Mouse (Mus musculus): ENCODE measurements at regions not wholly inside any gene's neighbourhood (a gene's known extent, or its start where the extent isn't known, plus 50 kb on each side); places are given as distances from the start of the nearest gene placed in this dataset.

DNA sequence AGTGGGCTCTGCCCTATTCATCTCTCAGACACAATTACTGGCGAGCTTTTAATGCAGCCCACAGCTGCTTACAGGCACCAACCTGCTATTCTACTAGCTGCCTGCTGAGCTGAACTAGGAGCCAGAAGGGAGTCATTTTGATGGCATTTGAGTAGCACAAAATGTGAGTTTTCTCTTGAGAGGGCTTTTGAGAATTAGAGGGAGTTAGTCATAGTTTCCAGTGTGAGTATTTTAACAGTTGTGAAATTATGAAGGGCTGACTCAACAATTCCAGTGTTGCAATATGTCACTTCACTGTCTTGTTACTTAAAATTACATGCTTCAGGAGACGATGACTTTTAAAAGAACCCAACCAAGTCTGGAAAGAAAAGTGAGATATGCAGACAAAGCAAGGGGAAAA lies 54.4 kb upstream of the Ly86 start:
- intact Hi-C loops (cut with DNase I) = loop anchor here (1.0 to 5.0 kb wide), 3 partner anchors 93 to 398 kb away; no protein-coding TSS in a partner anchor
- DNase-seq (ENCODE audit: low spot score in 2 of 2) = peak; percentile 16 to 84

DNA sequence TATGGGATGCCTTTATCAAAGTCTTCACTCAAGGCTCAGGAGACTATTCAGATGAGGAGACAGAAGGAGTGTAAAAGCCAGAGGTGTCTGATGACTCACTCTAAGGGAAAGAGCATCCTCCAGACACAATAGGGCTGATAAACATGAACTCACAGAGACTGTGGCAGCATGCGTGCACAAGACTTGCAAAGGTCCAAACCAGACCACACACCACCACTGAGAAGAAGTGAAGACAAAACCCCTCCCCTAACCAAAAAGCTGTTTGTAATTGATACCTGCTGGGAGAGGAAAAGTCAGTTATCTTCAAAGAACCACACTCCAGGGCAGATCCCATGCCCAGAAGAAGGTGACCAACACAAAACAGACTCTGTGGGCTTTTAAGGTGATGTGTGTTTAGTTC lies 56.0 kb upstream of the Ly86 start:
- intact Hi-C loops (cut with DNase I) = no loop called here
- no peak for DNase-seq (ENCODE audit: low spot score in 2 of 2)

DNA sequence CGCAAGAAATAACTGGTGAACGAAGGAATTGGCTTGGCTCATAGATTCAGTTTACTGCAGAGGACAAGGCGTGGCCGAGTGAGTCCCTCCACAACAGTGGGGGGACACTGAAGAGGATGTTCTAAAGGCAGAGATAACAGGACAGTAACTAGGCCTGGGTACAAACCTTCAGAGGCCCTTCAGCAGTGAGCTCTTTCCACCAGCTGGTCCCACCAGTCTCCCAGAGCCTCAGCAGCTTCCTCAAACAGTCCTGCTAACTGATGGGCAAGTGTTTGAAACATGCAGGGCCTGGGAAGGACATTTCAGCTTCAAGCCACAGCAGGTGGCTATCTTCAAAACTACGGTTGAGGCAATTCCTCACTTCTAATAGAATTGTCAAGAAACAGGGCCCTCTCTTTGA lies 62.5 kb upstream of the Ly86 start:
- DNase-seq (ENCODE audit: low spot score in 2 of 2) = no peak
- intact Hi-C loops (cut with DNase I) = no loop called here

DNA sequence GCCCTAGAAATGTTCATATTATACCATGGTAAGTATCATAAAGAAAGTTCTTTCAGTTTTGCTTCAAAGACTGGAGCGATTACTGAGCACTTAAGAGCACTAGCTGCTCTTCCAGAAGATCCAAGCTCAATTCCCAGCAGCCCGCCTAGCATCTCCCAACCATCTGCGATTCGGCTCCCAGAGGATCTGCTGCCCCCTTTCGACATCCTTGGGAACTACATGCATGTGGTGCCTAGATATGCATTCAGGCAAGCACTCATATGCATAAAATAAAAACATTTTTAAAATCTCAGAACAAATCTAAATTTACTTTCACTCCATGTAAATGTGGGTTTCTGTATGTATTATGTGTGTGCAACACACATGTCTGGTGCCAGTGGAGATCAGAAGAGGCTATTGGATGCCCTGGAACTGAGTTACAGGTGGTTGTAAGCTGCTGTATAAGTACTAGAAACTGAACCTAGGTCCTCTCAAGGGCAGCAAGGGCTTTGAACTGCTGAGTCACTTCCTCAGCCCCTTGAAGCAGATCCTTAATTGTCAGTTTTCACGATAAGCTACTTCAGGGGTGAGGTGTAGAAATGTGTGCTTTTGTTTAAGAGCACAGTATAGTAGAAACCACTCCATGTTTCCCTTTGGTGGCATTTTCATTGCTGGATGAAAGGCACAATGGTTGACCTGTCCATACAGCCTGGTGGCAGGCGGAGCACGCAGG lies 65.8 kb upstream of the Ly86 start:
- no peak for DNase-seq (ENCODE audit: low spot score in 2 of 2)
- intact Hi-C loops (cut with DNase I) = no loop called here

DNA sequence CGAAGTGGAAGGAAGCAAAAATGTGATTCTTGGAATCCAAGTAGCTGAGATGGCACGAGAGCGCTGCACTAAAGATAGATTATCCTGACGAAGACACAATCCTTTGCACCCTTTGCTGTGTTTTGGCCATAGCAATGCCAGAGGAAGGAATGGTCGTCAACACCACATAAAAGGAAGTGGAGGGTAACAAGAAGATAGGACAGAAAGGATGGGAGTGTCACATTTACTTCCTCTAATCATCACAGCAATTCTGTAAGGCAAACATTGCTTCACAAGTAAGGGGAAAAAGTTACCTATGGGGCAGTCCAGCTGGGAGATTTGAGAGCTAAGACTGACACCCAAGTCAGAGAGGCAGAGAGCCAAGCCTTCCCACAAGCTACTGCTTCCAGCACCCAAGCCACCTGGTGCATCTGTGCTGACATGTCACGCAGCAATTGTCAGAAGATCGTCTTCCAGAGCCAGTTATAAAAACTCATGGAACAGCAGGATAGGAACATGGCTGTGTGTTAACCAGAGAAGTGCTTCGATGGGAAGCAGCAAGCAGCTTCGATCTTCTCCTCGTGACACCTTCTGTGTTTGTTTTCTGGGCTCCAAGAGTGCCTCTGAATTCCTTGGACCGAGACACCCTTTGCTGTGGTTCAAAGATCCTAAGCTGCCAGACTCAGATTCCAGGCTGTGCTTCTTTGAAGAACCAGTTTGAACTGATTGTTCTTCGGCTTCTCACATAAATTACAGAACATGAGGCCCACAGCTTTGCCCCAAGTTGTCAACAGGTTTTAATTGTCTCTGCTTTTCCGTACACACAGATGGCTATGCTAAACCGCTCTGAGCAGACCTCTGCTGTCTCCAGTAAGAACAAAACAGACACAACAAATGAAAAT lies 95.2 kb upstream of the Ly86 start:
- intact Hi-C loops (cut with DNase I) = no loop called here
- DNase-seq (ENCODE audit: low spot score in 2 of 2) = peak in 1 of 2 experiments; percentile 30

DNA sequence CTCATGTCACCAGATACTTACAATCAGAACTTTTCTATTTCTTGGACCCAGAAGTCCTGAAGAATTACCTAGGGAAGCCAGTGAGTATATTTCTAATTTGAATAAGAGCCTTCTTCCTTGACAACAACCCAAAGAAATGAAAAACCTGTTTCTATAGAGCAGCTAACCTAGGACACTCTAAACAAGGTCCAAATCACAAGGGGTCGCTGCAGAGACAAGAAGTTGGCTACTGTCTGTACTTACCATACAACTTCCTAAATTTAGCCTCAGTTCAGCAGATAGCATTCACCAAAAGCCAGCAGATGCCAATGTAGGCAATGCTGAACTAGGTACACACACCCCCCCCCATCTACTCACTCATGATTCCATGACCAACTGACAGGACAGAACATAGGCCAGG lies 96.3 kb upstream of the Ly86 start:
- intact Hi-C loops (cut with DNase I) = no loop called here
- no peak for DNase-seq (ENCODE audit: low spot score in 2 of 2)

DNA sequence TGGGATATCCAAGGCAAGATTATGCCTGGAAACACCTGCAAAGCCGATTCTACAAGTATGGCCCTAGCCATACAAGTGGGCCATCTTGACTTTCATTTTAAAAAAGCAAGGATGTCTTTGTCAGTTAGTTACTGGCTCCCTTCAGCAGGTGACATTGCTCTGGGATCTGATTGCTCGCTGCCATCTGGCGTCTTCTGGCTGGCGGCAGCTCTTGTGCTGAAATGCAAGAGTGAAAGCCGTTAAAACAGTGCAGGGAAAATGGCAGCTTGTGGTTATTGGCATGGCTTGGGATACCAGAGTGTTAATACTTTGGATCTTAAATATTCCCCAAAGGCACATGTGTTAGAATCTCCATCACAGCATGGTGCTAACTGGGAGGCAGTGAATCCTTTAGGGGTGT lies 105.0 kb upstream of the Ly86 start:
- DNase-seq (ENCODE audit: low spot score in 2 of 2) = peak in 1 of 2 experiments; percentile 23
- intact Hi-C loops (cut with DNase I) = no loop called here

DNA sequence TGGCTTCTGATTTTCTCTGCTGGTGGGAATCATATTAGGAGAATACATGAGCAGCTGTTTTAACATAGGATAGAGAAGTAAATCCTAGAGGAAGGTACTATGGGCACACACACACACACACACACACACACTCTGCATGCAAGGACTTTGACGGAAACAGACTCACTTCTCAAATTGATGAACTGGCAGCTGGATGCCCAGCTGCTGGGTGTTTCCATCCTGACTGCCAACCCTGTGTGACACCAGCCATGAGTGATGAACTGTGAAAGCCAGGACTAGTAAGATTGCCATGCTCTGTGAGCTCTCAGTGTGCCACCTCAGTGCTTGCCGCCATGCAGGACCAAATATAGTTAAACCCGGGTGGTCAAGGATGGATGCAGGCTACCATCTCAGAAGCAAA lies 107.7 kb upstream of the Ly86 start:
- intact Hi-C loops (cut with DNase I) = no loop called here
- no peak for DNase-seq (ENCODE audit: low spot score in 2 of 2)

DNA sequence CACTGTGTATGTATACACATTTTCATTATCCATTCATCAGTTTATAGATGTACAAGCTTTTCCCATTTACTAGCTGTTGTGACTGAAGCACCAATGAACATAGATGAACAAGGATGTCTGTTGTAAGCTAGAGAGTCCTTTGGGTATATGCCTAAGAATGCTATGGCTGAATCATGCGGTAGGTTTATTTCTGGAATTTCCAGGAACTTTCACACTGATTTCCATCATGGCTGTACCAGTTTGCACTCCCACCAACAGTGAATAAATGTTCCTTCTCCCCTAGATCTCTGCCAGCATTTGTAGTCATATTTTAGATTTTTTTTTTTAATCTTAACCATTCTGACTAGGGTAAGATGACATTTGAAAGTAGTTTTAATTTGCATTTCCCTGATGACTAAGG lies 119.2 kb upstream of the Ly86 start:
- peak; percentile 17 to 90 for DNase-seq (ENCODE audit: low spot score in 2 of 2)
- intact Hi-C loops (cut with DNase I) = loop anchor here (1.0 to 2.0 kb wide), 2 partner anchors 91 to 333 kb away; no protein-coding TSS in a partner anchor

DNA sequence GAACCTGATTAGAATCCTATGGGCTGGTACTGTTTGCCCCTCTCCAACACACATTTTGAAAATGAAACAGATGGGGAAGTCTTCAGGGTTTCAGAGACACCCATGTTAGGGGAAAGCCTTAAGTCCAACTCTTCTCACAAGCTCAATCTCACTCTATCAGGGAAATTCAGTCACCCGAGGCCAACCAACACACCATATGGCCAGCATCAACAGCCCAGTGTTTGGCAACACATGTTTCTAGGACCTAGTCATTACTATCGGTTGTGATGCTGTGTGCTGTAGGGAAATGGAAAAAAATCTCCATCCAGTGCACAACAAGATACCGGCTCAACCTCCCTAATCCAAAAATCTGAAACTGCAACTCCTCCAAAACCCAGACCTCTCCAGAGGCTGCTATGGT lies 124.6 kb upstream of the Ly86 start:
- intact Hi-C loops (cut with DNase I) = no loop called here
- DNase-seq (ENCODE audit: low spot score in 2 of 2) = no peak

DNA sequence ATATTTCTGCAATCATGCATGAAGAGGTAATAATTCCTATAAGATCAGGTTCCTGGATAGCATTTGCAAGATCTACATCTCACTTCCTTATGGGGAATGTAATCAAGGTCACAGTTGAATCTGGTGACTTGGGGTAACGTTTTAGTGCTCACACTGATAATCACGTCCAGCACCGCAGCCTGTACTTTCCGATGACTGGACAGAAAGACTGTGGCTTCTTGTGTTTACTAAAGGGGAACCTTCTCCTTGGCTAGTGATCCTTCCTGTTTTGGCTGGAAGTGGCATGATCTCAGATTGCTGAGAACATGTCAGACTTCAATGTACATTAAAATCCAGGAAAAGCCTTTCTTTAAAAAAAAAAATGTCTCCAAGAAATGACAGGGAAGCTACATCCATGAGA lies 126.4 kb upstream of the Ly86 start:
- no peak for DNase-seq (ENCODE audit: low spot score in 2 of 2)
- intact Hi-C loops (cut with DNase I) = no loop called here

DNA sequence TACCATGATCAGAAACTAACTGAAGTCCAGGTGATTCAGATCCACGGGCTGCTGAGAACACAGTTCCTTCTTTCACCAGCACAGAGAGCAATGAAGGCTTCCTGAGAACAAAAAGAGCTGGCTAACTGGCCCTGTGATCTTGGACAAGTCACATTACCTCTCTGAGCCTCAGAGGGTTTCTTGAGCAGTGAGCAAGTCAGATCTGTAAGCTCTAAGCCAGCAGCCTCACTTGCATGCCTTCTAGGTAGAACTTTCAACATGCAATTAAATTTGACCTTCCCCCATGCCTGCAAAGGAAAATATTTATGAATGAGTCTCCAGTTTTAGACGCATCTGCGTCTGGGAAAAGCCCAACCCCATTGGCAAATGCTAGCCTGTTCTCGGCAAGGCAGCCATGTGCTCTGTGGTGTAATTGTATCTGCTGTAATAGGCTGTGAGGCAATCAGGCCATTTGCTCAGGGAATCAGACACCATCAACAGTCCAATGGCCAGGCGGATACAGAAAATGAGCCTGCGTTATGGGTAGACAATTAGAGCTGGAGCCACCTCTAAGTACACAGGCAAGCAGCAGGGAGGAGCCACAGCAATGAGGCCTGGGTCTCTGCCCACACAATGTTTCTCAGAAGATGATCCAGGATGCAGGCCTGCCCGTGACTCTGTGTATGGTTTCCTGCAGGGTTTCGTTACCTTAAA lies 130.3 kb upstream of the Ly86 start:
- intact Hi-C loops (cut with DNase I) = no loop called here
- DNase-seq (ENCODE audit: low spot score in 2 of 2) = no peak

DNA sequence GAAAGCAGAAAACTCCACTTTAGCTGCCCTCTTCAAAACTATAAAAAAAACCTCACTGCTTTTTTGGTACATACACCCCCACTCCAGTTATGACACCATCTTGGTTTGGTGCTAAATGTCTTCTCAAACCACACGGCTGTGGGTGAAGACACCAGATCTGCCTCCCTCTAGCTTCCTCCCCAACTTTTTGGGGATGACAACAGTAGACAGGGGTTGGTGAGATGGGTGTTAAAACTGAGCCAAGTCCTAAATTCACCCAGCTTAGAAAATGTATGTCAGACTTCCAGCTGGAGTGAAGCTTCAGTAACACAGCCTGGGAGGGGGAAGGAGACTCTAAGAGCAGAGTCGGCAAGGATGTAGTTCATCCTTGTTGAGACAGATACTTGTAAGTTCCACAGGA lies 147.1 kb upstream of the F13a1 start:
- peak in 1 of 2 experiments; percentile 94 for DNase-seq (ENCODE audit: low spot score in 2 of 2)
- intact Hi-C loops (cut with DNase I) = loop anchor here (1.0 to 10.0 kb wide), 7 partner anchors 38 to 665 kb away; partner anchors contain the start of gene Nrn1

DNA sequence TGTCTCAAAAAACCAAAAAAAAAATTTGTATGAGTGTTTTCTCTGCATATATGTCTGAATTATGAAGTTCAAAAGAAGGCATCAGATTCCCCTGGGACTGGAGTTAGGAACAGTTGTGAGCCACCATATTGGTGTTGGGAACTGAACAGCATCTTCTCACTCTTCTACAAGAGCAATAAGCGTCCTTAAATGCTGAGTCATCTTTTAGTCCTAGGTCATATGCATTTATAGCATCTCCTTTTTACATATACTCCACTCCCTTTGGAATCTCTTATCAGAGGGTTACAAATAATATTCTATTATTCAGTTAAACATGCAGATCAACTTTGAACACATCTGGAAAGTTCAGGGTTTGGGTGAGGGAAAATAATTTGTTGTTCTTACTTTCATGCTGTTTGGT lies 145.8 kb upstream of the F13a1 start:
- DNase-seq (ENCODE audit: low spot score in 2 of 2) = no peak
- intact Hi-C loops (cut with DNase I) = loop anchor here (5.0 to 10.0 kb wide), 2 partner anchors 461 to 664 kb away; partner anchors contain the start of gene Nrn1

DNA sequence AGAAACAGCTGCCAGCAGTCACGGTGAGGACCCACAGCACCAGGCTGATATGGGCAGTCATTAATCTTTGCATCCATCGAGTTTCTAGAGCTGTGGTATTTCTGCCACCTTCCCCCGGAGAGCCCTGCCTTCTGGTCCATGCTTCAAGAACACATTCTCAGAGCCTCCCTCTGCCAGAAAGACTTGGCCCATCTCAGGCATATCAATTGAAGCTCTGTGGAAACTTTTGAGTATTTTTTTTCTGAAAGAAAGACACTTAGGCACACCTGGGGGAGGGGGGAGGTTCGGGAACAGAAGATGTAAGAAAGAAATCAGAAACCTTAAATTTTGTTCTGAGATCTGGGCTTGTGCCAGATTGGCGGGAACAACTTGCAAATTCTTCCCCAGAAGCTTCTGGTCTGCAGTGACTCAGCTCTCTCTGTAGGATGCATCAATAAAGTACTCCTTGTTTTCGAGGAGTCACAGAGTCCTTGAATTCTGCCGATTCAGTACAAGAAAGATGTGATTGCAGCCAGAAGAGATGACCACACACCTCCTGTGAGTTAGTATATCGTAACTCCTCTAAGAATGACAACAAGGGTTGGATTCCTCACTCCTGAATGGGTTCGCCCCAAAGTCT lies 131.2 kb upstream of the F13a1 start:
- intact Hi-C loops (cut with DNase I) = no loop called here
- peak; percentile 15 to 60 for DNase-seq (ENCODE audit: low spot score in 2 of 2)

DNA sequence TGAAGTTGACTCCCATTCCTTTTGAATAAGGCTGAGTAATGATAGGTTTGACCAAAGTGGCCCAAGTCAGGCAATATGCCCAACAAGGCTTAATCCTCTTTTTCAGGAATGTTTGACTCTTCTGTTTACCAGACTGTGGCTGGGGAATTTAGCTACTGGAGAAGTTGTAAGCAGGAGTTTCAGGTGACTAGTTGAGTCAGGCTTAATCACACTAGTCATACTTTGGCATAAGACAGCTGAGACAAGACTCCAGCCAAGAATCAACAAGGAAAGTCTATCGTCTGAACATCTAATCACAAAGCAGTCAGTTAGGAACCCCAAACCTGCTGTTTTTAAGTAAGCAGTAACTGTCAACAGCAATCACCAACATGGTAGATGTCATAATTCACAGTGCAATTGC lies 126.5 kb upstream of the F13a1 start:
- intact Hi-C loops (cut with DNase I) = no loop called here
- DNase-seq (ENCODE audit: low spot score in 2 of 2) = no peak

DNA sequence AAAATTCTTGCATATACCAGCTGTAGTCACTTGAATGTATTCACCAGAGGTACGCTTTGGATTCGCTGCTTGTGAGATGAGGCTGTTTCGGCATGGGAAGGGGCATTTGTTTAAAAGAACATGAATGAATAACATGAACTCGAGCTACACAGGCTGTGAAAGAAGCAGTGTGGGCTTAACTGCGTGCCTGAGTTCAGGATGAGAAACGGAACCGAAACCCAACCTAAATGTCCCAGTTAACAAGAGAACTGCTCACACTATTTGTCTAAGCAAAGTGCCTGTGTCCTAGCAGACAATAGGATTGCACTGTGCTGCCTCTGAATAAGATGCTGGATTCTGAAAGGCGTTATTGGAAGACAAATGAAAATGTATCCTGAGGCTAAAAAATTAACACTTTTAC lies 126.0 kb upstream of the F13a1 start:
- DNase-seq (ENCODE audit: low spot score in 2 of 2) = no peak
- intact Hi-C loops (cut with DNase I) = no loop called here

DNA sequence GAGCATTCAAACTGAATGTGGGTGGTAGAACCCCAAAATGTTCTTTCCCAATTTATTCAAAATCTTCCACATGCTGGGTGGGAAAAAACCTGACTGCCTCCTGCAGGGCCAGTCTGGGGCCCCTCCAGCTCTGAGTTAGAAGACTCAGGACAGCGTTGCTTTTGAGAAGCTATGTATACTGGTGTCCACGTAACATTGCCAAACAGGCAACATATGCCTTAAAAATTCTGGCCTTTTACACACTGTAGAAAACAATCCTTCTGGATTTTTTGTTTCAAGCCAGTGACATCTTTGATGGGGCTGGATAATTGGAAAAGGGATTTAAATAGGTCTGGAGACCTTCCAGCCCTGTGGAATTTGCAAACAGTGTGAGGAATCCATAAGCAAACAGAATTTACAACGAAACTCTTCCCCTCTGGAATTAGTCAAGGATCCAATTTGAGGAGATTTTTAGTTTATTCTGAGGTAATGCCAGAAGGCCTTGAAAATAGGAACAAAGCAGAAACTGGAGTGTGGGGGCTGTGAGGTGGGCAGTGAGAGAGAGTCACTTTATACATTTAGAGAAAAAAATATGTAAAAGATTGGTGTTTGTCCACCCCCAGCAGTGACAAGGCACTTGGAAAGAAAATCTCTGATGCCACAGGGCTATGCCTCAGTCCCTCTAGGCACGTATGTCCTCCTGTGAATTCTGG lies 108.9 kb upstream of the F13a1 start:
- DNase-seq (ENCODE audit: low spot score in 2 of 2) = peak; percentile 26 to 93
- intact Hi-C loops (cut with DNase I) = loop anchor here (1.0 to 5.0 kb wide), 5 partner anchors 25 to 427 kb away; no protein-coding TSS in a partner anchor

DNA sequence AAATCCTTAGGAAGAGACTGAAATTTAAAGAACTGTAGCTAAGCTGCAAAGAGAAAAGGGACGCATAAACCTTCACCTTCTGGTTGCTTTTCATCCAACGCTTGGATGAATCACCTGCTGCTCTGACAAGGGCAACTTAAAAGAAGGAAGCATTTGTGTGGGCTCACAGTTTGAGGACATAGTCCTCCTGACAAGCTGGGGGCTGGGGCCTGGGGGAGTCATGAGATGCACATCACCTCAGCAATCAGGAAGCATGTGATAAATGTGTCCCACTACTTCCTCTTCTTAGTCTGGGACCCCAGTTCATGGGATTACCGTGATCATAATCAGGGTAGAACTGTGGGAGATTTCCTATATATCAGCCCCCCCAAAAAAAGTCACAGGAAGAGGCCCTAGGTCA lies 107.8 kb upstream of the F13a1 start:
- no peak for DNase-seq (ENCODE audit: low spot score in 2 of 2)
- intact Hi-C loops (cut with DNase I) = loop anchor here (5.0 kb wide), 1 partner anchor 426 kb away; no protein-coding TSS in a partner anchor

Data from left cerebral cortex, postnatal 25 days (tissue).